Mouse (Mus musculus): ENCODE data around the gene Robo4.

The Robo4 gene

DNA sequence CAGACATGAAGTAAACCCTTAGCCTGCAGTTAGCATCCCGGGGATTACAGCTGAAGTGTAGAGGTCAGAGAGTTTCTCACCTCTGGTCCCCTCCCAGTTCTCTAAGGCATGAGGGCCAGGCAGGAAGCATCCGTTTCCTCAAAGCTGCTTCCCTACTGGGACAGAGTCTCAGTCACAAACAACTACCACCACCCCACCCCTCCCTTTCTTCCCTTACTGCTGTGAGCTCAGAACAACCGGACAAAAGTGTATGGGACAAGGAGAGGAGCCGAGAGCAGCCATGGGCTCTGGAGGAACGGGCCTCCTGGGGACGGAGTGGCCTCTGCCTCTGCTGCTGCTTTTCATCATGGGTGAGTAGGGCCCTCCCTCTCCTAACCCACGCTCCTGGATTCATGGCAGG, at the start of gene Robo4:
Robo4 (plus strand) TSS at position 96 of the 400 bp plus-strand sequence.
- no peak for DNase-seq (ENCODE audit: low spot score in 2 of 2)

- no peak for DNase-seq (ENCODE audit: low spot score in 2 of 2)
Observed at GRCm38 (mm10) chr9:37354485-37354884, 47.2 kb upstream of the Robo4 start.

GRCm38 (mm10) chr9:37358713-37359330, 42.9 kb upstream of the Robo4 start:
- no peak for DNase-seq (ENCODE audit: low spot score in 2 of 2)

DNA sequence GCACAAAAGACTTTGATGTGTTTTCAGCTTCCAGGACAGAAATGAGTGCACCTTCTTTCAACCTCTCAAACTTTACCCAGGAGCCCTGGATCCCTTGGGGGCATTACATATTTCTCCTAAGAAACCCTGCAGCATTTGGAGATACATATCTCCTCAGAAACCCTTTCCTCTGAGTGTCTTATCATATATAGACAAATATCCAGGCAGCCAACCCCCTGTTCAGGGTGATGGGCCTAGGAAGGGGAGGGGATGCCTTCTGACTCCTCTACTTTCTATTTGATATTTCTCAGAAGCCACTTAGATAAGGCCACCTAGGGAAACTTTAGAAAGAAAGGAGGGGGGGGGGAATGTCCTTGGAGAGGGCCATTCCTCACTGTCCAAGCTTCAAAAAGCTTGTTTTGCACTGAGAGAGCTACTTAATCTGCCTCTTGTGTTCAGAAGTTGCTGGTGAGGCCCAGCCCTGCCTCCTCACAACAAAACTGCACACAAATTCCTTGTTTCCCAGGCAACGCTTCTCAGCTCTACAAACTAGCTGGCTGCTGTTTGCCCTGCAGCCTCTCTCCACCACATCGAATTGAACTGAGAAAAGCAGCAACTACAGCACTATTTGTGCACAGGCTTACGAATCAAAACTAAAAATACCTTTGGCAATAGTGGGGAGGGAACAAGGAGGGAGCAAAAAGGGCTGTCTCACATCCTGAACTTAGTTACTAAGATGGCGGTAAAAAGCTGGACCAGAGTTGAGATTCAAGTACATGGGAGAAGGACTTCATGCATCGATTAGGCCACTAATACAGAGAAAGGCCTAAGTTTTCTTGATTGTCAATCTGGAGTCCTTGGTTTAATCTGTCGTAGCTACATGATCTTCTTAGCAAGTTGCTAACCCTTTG, 42.1 kb upstream of the Robo4 start:
- no peak for DNase-seq (ENCODE audit: low spot score in 2 of 2)

- no peak for DNase-seq (ENCODE audit: low spot score in 2 of 2)
Observed at GRCm38 (mm10) chr9:37362084-37362483, 39.6 kb upstream of the Robo4 start.

- DNase-seq (ENCODE audit: low spot score in 2 of 2): no peak
Observed at GRCm38 (mm10) chr9:37362881-37363280, 38.8 kb upstream of the Robo4 start.

GRCm38 (mm10) chr9:37363551-37363950, 38.1 kb upstream of the Robo4 start:
- no peak for DNase-seq (ENCODE audit: low spot score in 2 of 2)

DNA sequence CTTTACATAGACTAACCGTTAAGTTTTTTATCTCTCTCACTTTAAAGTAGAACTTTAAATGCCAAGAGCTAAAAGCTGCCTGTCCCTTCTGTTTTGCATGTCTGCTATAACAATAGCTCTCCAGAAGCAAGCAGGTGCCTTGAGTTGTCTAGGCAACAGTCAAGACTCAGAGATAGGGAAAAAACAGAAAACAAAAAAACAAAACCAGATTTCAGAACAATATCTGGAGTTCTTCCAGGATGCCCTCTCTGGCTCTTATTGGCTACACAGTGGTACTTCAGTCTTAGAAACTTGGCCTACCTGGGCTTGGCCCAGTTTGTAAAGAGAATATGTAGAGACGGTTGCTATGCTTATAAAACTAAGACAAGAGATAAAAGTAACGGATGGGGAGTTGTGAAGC, 37.3 kb upstream of the Robo4 start:
- no peak for DNase-seq (ENCODE audit: low spot score in 2 of 2)

DNA sequence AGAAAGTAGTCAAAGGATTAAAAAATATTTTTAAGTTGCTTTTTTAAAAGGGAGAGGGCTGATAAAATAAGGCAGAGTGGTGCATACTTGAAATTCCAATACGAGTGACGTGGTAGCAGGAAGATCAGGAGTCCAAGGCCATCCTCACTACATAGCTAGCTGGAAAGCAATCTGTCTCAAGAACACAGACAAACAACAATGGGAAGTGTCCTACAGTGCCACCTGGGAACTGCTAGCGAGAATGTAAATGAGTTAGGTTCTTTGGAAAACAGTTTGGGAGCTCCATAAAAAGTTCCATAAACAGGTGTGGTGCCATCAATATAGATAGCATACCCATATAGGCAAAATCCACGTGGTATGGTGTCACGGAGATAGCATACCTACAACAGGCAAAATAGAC, 36.0 kb upstream of the Robo4 start:
- DNase-seq (ENCODE audit: low spot score in 2 of 2): no peak

DNA sequence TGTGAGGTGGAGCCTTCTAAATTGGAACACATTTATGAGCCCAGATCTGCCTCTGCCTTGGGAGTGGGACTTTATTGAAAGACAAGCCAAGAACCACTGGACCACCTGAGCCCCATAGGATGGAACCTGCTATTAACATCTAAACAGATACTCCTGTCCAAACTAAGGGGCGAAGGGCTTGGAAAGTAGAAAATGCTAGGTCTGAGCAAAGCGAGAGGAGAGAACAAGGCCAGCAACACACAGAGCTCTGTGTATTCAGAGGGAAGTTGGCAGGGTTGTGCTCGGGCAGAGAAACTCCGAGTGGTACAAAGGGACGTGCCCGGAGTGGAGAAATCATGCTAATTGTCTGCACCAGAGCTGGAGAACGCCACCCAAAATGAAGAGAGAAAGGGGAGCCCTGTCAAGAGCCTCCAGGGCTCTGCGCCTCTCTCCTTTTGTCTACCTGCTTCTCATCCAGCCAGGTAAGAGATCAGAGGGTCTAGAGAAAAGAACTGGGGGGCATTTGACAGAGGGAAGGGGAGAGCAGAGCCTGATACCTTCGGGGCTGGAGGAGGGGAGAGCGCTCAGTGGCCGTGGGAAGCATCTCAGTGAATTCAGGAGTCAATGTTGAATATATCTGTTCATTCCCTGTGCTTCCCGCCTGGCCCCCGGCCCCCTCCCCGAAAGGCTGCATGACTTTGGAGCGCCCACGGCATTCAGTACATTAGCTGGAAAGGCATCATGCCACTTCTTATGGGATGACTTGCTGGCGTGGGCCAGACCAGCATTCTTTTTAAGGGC, 34.2 kb upstream of the Robo4 start, which contains the start of gene Hepacam:
Hepacam (plus strand) TSS at position 51 of the 780 bp plus-strand sequence.
- no peak for DNase-seq (ENCODE audit: low spot score in 2 of 2)

GRCm38 (mm10) chr9:37368081-37368830, 33.4 kb upstream of the Robo4 start:
- DNase-seq (ENCODE audit: low spot score in 2 of 2): no peak

GRCm38 (mm10) chr9:37368860-37369259, 32.8 kb upstream of the Robo4 start:
- DNase-seq (ENCODE audit: low spot score in 2 of 2): no peak

GRCm38 (mm10) chr9:37371232-37371801, 30.4 kb upstream of the Robo4 start:
- DNase-seq (ENCODE audit: low spot score in 2 of 2): no peak

DNA sequence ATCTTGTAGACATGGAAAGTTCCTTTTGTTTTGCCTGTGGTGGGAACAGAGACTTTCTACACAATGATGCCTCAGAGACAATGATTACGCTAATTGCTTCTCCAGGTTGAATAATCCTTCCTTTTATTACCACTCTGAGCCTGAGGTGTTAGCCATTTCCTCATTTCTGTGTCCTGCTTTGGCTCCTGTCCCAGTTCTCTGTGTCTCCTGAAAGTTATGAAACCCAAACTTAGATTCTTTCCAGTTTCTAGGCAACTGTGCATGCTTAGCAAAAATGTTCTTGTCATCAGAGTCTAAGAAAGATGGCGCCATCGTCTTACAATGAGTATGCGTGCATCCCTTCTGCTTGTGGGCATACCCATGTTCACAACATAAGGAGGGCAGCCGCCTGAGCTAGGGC, 26.0 kb upstream of the Robo4 start:
- DNase-seq (ENCODE audit: low spot score in 2 of 2): no peak

GRCm38 (mm10) chr9:37383161-37383560, 18.5 kb upstream of the Robo4 start:
- no peak for DNase-seq (ENCODE audit: low spot score in 2 of 2)

DNA sequence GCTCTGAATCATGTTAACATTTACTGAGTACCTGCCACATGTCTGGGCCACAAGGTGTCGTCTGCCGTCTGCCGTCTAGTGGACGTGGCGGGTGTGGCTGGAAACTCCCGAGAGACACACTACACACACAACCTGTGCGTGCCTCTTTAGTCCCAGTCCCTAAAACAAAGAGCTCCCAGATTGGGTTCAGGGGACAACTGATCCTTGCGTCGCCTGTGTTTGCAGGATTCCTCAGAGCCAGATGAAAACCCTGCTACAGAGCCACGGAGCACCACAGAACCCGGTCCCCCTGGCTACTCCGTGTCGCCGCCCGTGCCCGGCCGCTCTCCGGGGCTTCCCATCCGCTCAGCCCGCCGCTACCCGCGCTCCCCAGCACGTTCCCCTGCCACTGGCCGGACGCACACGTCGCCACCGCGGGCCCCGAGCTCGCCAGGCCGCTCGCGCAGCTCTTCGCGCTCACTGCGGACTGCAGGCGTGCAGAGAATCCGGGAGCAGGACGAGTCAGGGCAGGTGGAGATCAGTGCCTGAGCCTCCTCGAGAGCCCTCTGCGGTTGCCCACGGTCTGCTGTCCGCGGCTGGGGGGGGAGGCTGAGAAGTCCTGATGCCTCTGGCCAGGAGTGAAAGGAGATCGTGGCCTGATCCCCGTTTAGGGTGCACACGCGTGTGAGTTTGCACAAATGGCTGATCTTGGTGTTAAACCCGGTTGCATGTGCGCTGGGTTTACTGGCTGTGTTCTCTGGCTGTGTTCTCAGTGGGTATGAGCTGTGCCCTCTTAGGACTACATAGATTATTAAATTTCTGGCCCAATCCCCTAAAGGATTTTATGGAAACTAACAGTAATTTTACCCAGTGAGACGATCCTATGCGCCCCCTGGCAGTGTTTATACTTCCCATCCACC, 17.2 kb upstream of the Robo4 start:
- no peak for DNase-seq (ENCODE audit: low spot score in 2 of 2)

DNA sequence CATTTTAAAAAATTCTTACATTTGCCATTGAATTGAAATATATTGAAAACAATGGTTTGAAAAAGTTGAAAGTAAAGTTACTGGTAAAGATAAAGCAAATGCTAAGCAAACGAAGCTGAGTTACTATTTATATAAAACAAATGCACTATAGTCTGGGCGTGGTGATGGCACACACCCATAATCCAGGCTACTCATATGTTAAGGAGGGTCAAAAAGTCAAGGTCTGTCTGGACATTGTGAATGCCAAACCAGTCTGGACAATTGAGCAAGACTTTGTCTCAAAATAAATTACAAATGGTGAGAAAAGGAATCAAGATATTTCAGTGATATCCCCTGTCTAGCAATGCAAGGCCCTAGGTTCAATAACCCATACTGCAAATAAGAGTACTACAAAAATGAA, 10.8 kb upstream of the Robo4 start:
- no peak for DNase-seq (ENCODE audit: low spot score in 2 of 2)

- no peak for DNase-seq (ENCODE audit: low spot score in 2 of 2)
Observed at GRCm38 (mm10) chr9:37392071-37392470, 9.6 kb upstream of the Robo4 start.

GRCm38 (mm10) chr9:37393482-37394131, 8.1 kb upstream of the Robo4 start:
- no peak for DNase-seq (ENCODE audit: low spot score in 2 of 2)

DNA sequence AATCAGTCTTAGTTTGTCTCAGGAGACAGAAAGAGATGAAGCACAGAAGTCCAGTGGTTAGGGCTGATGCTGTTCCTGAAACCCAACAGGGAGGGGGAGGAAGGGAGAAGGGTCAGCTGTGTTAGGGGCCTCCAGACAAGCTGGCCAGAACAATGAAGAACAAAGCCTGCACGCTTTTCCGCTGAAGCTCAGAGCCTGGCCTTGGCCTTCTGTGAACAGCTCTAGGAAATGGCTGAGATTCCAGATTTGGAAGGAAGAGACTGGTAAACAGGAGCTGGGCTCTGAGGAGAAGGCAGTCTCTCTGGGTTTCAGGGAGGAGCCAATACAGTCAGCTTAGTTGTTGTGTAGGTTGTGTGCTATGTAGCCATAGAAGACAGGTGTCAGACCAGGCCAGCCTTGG, 1.1 kb upstream of the Robo4 start:
- DNase-seq (ENCODE audit: low spot score in 2 of 2): no peak
